Mouse (Mus musculus): ENCODE data around the gene Mpig6b.

- TF ChIP-seq POLR2A (IDR thresholded peaks at IDR 0.05; ENCODE audit: insufficient read length, low read depth) = no peak
- no peak for TF ChIP-seq USF1 (IDR thresholded peaks at IDR 0.05; ENCODE audit: low read depth)
- TF ChIP-seq TCF12 (IDR thresholded peaks at IDR 0.05; ENCODE audit: insufficient read depth, poor library complexity, severe bottlenecking) = no peak
- TF ChIP-seq MYOG (IDR thresholded peaks at IDR 0.05; ENCODE audit: control insufficient read depth in 1 of 3, insufficient read depth in 1 of 3, insufficient read length in 2 of 3, low read depth in 2 of 3) = no peak
Measured at GRCm38 (mm10) chr17:35064378-35064877, 1.6 kb downstream of the Mpig6b start.
